Mouse (Mus musculus): Measurements from ENCODE around the gene Arl15. TPM values are rescaled to one million over a fixed set of nuclear protein-coding genes. Genes with fewer than 3 reads are reported as not detected.
"Not testable (repeated sequence)": the region's sequence is repeated elsewhere in the genome, so short reads cannot be mapped to it uniquely, and the experiment has no call there.

Arl15 gene
- polyA plus RNA-seq, 1 experiment from 2014 or later, result 5.3 TPM

DNA sequence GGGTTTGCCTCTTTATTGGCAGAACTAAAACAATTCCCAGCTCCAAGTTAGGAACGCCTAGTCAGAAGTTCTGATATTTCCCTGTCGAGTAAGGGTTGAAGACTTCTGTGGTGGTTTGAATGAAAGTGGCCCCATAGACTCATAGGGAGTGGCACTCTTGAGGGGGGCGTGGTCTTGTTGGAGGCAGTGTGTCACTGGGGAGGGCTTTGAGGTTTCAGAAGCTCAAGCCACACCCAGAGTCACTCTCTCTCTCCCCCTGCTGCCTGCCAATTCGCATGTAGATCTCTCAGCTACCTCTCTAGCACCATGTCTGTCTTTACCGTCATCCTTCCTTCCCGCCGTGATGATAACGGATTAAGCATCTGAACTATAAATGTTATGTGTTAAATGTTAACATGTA is 19.5 kb upstream of the Arl15 start:
- Histone ChIP-seq H3K4me2 (no peak overlapping the region), H3K27me3 (replicated peaks) (no peaks in the 10 kb centered on the region; the same call in 1 of the 2 replicates), H3K27ac (no peak overlapping the region), H3K4me3 (no peak overlapping the region), H3K4me1 (no peaks in the 10 kb centered on the region), H3K36me3 (no peaks in the 10 kb centered on the region), H3K9me3 (replicated peaks) (no peaks in the 10 kb centered on the region), H3K9ac (no peak overlapping the region)
- no peak; the same call in 1 of the 2 replicates for ATAC-seq
- 77% methylated on average over 8 of the region's 8 CpGs for WGBS (ENCODE audit: insufficient replicate concordance)

DNA sequence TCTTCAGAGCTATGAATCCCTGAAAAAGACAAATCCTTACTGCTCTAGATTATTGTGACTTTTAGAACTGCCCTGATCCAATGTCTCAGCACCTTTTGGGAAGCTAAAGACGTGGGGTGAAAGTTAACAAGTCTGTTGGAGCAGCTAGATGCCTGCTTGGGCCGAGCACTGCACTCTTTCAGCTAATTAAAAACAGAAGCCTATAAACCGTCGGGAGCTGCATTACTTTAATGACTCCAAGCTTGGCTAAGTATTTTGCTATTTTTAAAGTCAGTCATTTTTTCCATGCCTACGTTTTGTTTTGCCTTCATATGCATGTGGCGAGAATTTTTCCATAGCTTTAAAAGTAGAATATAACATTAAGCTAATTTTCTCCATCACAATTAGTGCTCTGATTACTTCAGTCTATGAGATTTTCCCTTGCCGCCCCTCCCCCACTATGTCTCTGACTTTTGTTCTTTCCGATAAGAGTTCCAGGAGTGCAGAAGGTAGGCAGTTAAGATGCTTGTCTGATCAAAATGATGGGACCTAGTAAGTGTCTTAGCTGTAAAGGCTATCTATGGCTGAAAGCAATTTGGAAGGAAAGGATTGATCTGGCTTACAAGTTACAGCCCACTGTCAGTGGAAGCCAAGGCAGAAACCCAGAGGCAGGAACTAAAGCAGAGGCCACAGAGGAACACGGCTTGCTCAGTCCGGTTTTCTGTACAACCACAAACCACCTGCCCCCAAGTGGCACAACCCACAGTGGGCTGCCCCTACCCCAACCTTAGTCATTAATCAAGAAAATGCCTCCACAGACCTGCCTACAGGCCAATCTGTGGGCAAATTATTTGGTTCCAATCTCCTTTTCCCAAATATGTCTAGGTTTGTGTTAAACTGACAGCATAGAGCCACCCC is 18.8 kb upstream of the Arl15 start:
- 70% methylated on average over 10 of the region's 10 CpGs for WGBS (ENCODE audit: insufficient replicate concordance)
- no peak overlapping the region for H3K9ac ChIP-seq
- H3K4me1 ChIP-seq, result no peaks in the 10 kb centered on the region
- H3K27ac ChIP-seq, result no peak overlapping the region
- no peaks in the 10 kb centered on the region; the same call in 1 of the 2 replicates for H3K27me3 ChIP-seq (replicated peaks)
- ATAC-seq, result no peak
- H3K9me3 ChIP-seq (replicated peaks), result no peaks in the 10 kb centered on the region
- H3K4me3 ChIP-seq, result no peak overlapping the region
- H3K36me3 ChIP-seq, result no peaks in the 10 kb centered on the region
- H3K4me2 ChIP-seq, result no peak overlapping the region

DNA sequence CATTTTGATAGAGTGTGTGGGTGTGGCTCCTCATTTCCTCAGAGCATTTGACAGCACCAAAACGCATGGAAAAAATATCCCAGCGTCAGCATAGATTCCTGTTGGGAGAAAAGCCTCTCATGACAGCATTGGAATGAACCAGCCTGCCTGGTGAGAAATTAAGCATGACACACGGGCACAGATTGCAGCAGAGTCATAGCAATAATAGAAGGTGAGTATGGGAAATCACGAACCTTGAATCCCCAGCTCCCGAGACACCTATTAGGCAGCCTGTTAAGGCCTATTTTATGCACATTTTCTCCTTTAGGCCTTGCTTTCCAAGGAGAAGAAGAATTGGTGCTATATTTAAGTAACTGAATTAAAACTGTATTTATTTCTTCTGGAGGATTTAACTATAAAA is 8.5 kb upstream of the Arl15 start:
- H3K27me3 ChIP-seq (replicated peaks), result no peaks in the 10 kb centered on the region
- no peak for ATAC-seq
- H3K36me3 ChIP-seq, result no peaks in the 10 kb centered on the region
- H3K9me3 ChIP-seq (replicated peaks), result no peaks in the 10 kb centered on the region
- no peak overlapping the region for H3K9ac ChIP-seq
- no peak overlapping the region for H3K27ac ChIP-seq
- H3K4me1 ChIP-seq, result peaks cover 5% of the 10 kb centered on the region; the same call in 1 of the 2 replicates
- no peak overlapping the region for H3K4me2 ChIP-seq
- 80% methylated on average over 5 of the region's 5 CpGs for WGBS (ENCODE audit: insufficient replicate concordance)
- H3K4me3 ChIP-seq, result no peak overlapping the region

DNA sequence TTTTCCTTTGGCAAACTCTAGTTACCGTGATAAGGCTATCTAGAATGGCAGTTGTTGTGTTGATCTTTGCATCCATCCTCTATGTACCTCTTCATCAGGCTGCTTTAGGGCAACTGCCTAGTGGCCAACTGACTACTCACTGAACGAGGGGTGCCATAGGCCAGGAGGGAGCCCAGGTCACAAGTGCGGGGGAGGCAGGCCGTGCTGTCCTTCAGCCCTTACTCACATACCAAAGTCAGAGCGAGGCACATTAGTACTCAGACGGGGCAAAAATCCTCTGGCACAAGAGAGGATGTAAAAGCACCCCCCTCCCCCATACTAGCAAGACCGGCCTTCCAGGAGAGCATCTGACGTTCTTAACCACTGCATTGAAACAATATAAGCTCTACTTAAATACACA is 7.2 kb upstream of the Arl15 start:
- ATAC-seq, result no peak
- no peak overlapping the region for H3K4me3 ChIP-seq
- H3K36me3 ChIP-seq, result no peaks in the 10 kb centered on the region
- 63% methylated on average over 8 of the region's 8 CpGs for WGBS (ENCODE audit: insufficient replicate concordance)
- H3K4me1 ChIP-seq, result peaks cover 5% of the 10 kb centered on the region; the same call in 1 of the 2 replicates
- no peak overlapping the region for H3K9ac ChIP-seq
- no peaks in the 10 kb centered on the region for H3K27me3 ChIP-seq (replicated peaks)
- H3K27ac ChIP-seq, result no peak overlapping the region
- H3K9me3 ChIP-seq (replicated peaks), result no peaks in the 10 kb centered on the region
- no peak overlapping the region for H3K4me2 ChIP-seq

DNA sequence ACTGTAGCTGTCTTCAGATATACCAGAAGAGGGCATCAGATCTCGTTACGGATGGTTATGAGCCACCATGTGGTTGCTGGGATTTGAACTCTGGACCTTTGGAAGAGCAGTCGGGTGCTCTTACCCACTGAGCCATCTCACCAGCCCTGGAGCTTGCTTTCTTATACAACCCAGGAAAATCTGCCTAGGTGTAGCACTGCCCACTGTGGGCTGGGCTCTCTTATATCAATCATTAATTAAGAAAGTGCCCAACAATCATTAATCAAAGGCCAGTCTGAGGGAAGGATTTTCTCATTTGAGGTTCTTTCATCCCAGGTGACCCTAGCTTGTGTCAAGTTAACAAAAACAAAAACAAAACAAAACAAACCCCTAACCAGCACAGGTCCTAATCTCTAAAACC is 4.3 kb upstream of the Arl15 start:
- H3K4me3 ChIP-seq; H3K9ac ChIP-seq; H3K36me3 ChIP-seq; H3K27ac ChIP-seq; H3K4me2 ChIP-seq; H3K27me3 ChIP-seq (replicated peaks); H3K9me3 ChIP-seq (replicated peaks); ATAC-seq: not testable (repeated sequence)
- H3K4me1 ChIP-seq, result peaks cover 13% of the 10 kb centered on the region
- 79% methylated on average over 3 of the region's 3 CpGs for WGBS (ENCODE audit: insufficient replicate concordance)

DNA sequence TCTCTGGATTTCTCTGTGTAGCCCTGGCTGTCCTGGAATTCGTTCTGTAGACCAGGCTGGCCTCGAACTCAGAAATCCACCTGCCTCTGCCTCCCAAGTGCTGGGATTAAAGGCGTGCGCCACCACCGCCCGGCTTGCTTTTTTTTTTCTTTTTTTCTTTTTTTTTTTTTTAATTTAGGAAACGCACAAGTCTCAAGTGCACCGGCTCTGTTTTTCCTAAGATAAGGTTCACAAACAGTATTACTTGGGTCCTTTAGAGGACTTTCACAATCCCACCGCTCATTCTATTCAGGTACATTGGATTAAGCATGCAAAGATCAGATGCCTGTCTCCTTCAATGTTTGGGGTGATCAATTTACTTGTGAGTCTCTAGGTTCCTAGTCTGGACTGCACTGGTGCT is 668 bp upstream of the Arl15 start:
- H3K4me1 ChIP-seq, result peaks cover 37% of the 10 kb centered on the region
- 53% methylated on average over 9 of the region's 9 CpGs for WGBS (ENCODE audit: insufficient replicate concordance)
- H3K36me3 ChIP-seq, result no peaks in the 10 kb centered on the region
- no peak for ATAC-seq
- H3K27ac ChIP-seq, result peak overlapping the region; percentile 86
- H3K4me3 ChIP-seq, result peak overlapping the region; percentile 93
- H3K9me3 ChIP-seq (replicated peaks), result no peaks in the 10 kb centered on the region
- H3K27me3 ChIP-seq (replicated peaks), result no peaks in the 10 kb centered on the region
- H3K4me2 ChIP-seq, result peak overlapping the region; percentile 87
- H3K9ac ChIP-seq, result peak overlapping the region; percentile 96

DNA sequence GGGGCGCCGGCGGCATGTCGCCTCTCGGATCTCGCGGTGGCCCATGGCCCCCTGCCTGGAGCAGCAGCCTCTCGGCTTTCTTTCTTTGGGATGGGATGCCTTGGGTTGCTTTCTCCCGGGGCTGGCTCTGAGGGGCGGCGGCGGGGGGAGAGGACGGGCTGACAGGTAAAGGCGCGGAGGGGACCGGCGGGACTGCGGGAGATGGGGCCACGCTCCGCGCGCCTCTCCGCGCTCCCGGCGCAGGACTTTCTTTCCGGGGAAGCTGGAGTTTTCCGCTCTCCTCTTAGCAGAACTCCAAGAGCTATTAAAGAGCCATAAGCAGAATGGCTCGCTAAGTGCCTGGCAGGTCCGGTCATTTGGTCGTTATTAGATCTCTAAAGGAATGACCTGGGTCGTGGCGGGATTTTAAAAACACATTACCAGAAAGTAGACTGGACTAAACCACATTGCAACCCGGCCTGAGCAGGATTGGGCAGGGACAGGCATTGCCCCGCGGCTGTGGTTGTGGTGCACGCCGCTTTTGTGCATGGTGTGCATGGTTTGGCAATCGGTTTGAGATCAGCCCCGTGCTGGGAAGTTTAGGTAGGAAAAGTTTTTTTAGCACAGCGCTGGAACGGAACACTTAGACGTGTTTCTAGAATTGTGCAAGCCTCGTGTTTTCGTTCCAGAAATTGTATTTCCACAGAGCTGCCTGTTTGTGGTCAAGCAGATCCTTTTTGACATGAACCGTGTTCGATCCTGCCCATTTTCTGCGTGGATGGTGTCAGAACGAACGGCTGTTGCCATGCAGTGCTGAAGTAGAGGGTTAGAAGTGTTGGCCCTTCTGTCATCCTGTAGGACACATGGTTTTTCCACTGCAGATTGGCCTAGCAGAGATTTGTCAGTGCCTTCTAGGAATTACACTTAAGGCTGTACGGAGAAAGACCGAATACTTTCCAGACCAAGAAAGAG is 675 bp downstream of the Arl15 start:
- no peaks in the 10 kb centered on the region for H3K27me3 ChIP-seq (replicated peaks)
- peak overlapping the region; percentile 96 for H3K9ac ChIP-seq
- no peaks in the 10 kb centered on the region for H3K36me3 ChIP-seq
- peak overlapping the region; percentile 87 for H3K4me2 ChIP-seq
- peak overlapping the region; percentile 93 for H3K27ac ChIP-seq
- peak overlapping the region; percentile 93 for H3K4me3 ChIP-seq
- no peaks in the 10 kb centered on the region for H3K9me3 ChIP-seq (replicated peaks)
- WGBS (ENCODE audit: insufficient replicate concordance), result 2% methylated on average over 52 of the region's 52 CpGs
- H3K4me1 ChIP-seq, result peaks cover 38% of the 10 kb centered on the region
- ATAC-seq, result peak; percentile 47

DNA sequence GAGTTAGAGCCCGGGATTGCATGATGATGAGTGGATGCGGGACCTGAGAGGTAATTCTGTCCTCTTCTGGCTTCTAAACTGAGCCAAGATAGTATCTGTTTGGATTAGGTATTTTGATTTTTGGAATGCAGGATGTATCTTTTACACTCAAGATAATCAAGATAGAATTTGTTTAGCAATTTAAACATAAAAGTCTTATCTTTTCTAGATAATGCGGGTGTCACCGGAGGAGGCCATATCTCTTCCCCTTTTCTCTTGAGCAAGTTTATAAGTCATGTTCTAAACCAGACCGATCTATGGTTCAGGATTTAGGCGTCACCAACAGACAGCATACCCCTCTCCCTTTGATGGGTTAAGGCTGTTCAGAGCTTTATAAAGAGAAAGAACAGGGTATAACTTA is 3.1 kb downstream of the Arl15 start:
- Histone ChIP-seq H3K4me1 (peaks cover 40% of the 10 kb centered on the region), H3K9me3 (replicated peaks) (no peaks in the 10 kb centered on the region), H3K9ac (no peak overlapping the region), H3K4me3 (no peak overlapping the region), H3K36me3 (no peaks in the 10 kb centered on the region), H3K27ac (no peak overlapping the region), H3K4me2 (0 out of 2 replicates have a peak overlapping the region, but pooled peaks have one; percentile 87), H3K27me3 (replicated peaks) (no peaks in the 10 kb centered on the region)
- WGBS (ENCODE audit: insufficient replicate concordance), result 54% methylated on average over 6 of the region's 6 CpGs
- no peak for ATAC-seq

DNA sequence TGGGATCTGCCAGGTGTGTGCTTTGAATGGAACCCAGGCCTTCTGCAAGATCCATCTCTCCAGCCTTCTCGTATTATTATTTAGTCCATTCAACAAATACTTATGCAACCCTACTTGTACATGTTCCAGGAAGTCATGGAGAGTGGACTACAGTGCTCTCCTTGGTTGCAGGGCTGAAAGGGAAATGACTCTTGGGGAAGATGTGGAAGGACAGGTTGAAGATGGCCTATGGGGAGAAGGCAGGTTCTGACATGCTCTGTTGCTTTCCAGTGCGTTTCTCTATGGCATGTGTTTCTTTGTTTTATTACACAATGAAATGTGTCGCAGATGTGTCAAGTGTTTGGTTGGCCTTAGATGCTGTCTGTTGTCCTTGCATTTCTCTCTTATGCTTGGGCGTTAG is 5.1 kb downstream of the Arl15 start:
- no peak overlapping the region for H3K9ac ChIP-seq
- 87% methylated on average over 4 of the region's 4 CpGs for WGBS (ENCODE audit: insufficient replicate concordance)

DNA sequence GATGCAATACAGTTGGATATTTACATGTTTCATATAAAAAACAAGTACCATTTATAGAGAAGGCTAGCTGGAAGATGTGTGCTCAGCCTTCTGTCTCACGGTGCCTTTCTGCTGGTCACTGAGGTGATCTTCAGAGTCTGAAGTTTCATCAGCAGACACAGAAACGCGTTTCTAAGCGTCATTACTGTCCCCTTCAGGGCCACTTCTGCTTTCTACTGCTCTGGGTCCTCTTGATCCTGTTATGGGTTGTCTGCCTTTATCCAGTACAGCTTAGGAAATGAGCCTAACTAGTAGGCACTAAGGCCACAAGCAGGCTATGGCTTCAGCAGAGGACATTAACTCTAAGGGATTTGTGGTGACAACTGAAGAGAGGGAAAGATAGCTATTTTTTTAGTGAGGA is 5.9 kb downstream of the Arl15 start:
- 64% methylated on average over 4 of the region's 4 CpGs for WGBS (ENCODE audit: insufficient replicate concordance)
- Histone ChIP-seq H3K4me2 (no peak overlapping the region), H3K27ac (no peak overlapping the region), H3K4me3 (no peak overlapping the region), H3K36me3 (no peaks in the 10 kb centered on the region), H3K27me3 (replicated peaks) (no peaks in the 10 kb centered on the region), H3K9me3 (replicated peaks) (no peaks in the 10 kb centered on the region), H3K4me1 (peaks cover 30% of the 10 kb centered on the region), H3K9ac (no peak overlapping the region)
- ATAC-seq, result no peak

More for the DNA sequence above, 5.1 kb downstream of the Arl15 start:
- Histone ChIP-seq H3K9me3 (replicated peaks) (no peaks in the 10 kb centered on the region), H3K27ac (no peak overlapping the region), H3K4me2 (no peak overlapping the region), H3K27me3 (replicated peaks) (no peaks in the 10 kb centered on the region), H3K36me3 (no peaks in the 10 kb centered on the region), H3K4me3 (no peak overlapping the region), H3K4me1 (peaks cover 33% of the 10 kb centered on the region)
- ATAC-seq, result no peak

DNA sequence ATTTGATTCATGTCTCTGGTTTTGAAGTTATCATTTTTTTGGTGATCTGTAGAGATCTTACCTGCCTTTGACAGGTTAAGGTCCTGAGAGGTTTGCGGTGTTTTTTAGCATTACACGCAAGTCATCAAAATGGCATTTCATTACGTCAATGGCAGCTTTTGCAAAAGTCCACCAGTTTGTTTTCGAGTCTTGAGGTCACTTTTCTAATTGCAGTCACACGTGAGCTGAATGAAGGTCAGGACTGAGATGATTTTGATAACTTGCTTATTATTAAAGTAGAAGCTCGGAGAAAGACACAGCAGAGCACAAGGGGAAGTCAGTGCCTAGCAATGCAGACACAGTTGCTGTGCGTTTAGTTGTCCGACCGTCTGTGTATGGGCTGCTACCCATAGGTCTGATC is 8.3 kb downstream of the Arl15 start:
- H3K9me3 ChIP-seq (replicated peaks), result no peaks in the 10 kb centered on the region
- no peak overlapping the region for H3K4me2 ChIP-seq
- ATAC-seq, result no peak
- WGBS (ENCODE audit: insufficient replicate concordance), result 81% methylated on average over 9 of the region's 9 CpGs
- H3K4me1 ChIP-seq, result peaks cover 7% of the 10 kb centered on the region
- peaks cover 1% of the 10 kb centered on the region; the same call in 1 of the 2 replicates for H3K36me3 ChIP-seq
- no peaks in the 10 kb centered on the region for H3K27me3 ChIP-seq (replicated peaks)
- H3K4me3 ChIP-seq, result no peak overlapping the region
- no peak overlapping the region for H3K9ac ChIP-seq
- no peak overlapping the region for H3K27ac ChIP-seq

DNA sequence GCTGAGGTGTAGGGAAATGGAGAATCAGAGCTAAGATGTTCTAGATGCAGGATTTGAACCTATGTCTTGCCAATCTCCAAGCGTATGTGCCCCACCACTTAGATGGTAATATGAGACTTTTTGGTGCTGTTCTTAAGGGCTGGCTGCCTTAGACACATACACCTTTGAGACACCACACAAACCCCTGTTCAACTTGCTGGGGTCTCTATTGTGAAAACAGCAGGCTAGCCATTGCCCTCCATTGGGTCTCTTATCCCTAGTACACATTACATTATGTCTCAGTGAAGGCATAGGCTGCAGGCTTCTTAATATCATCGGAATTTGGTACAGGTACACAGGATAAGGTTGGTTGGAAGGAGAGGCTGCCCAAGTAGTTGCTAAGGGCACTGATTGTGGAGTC is 16.8 kb downstream of the Arl15 start:
- no peak overlapping the region for H3K4me2 ChIP-seq
- ATAC-seq, result no peak
- no peak overlapping the region for H3K9ac ChIP-seq
- H3K36me3 ChIP-seq, result peaks cover 3% of the 10 kb centered on the region; the same call in 1 of the 2 replicates
- no peaks in the 10 kb centered on the region for H3K27me3 ChIP-seq (replicated peaks)
- no peak overlapping the region for H3K27ac ChIP-seq
- no peaks in the 10 kb centered on the region for H3K9me3 ChIP-seq (replicated peaks)
- H3K4me3 ChIP-seq, result no peak overlapping the region
- WGBS (ENCODE audit: insufficient replicate concordance), result 80% methylated on average over 2 of the region's 2 CpGs
- peaks cover 61% of the 10 kb centered on the region for H3K4me1 ChIP-seq
